In genomic region chr12:46815697-46816096, GRCm38 (mm10) we compare ENCODE assay signal across 18 mouse cellular contexts. TPM values are rescaled to one million over a fixed set of nuclear protein-coding genes. Genes with fewer than 3 reads are reported as not detected.
DNase-seq lines count a peak whose midpoint lies in the region; ATAC-seq and TF ChIP-seq lines count a peak whose summit lies in the region.
"Had no signal": no experiment of that assay in that cellular context is flagged by ENCODE, and none has a peak within 500 bp of the region (broad histone marks: within the 10 kb centered on the region; RNA-seq: fewer than 3 reads in every experiment).

No protein-coding gene starts in this region.

- peak; percentile 11 to 36 for DNase-seq in cerebellum, postnatal 10 days
- DNase-seq in cerebellum, adult 18-20 months, result no peak
- DNase-seq in hindbrain, postnatal 0 days (ENCODE audit: low spot score), result peak; percentile 34
- DNase-seq in testis, postnatal 14 days (ENCODE audit: low spot score), result no peak
- no peak for DNase-seq in spleen, postnatal 10 days (ENCODE audit: low spot score in 2 of 2)
- no peak for DNase-seq in retina, embryonic 14.5 days (ENCODE audit: low spot score)
- DNase-seq: adrenal gland, adult 2 months; cerebellum, adult 9-11 months; gastrocnemius, postnatal 10 days; kidney, adult 9 months; lung, adult 2 months; thymus, postnatal 14 days had no signal

- H3K4me2 ChIP-seq in forebrain, embryonic 15.5 days (replicated peaks), result peak overlapping the region; percentile 58
- H3K4me2 ChIP-seq in hindbrain, postnatal 0 days (ENCODE audit: low read depth, low read length), result peak overlapping the region; percentile 77
- peak overlapping the region; percentile 64 for H3K4me2 ChIP-seq in neural tube, embryonic 13.5 days
- H3K4me2 ChIP-seq: limb, embryonic 15.5 days had no signal

- TF ChIP-seq CTCF in hindbrain, postnatal 0 days (IDR thresholded peaks at IDR 0.05; ENCODE audit: low read depth), result no peak

- H3K36me3 ChIP-seq in forebrain, embryonic 15.5 days, result no peaks in the 10 kb centered on the region
- no peaks in the 10 kb centered on the region for H3K36me3 ChIP-seq in hindbrain, postnatal 0 days (ENCODE audit: insufficient read depth, low read length)
- no peaks in the 10 kb centered on the region for H3K36me3 ChIP-seq in neural tube, embryonic 13.5 days
- H3K36me3 ChIP-seq: heart, embryonic 10.5 days; limb, embryonic 15.5 days had no signal

- WGBS in forebrain, embryonic 15.5 days, result 46% methylated on average over 5 of the region's 5 CpGs
- WGBS in hindbrain, postnatal 0 days, result 29% methylated on average over 5 of the region's 5 CpGs
- WGBS in neural tube, embryonic 13.5 days, result 37% methylated on average over 5 of the region's 5 CpGs

- H3K4me1 ChIP-seq in forebrain, embryonic 15.5 days, result peaks cover 12% of the 10 kb centered on the region
- no peaks in the 10 kb centered on the region for H3K4me1 ChIP-seq in hindbrain, postnatal 0 days (ENCODE audit: insufficient read depth, low read length)
- H3K4me1 ChIP-seq in neural tube, embryonic 13.5 days (replicated peaks), result no peaks in the 10 kb centered on the region; the same call in 1 of the 2 replicates
- H3K4me1 ChIP-seq: heart, embryonic 10.5 days had no signal

- H3K27ac ChIP-seq in forebrain, embryonic 15.5 days (replicated peaks), result peak overlapping the region; percentile 31
- peak overlapping the region; percentile 100 for H3K27ac ChIP-seq in hindbrain, postnatal 0 days
- H3K27ac ChIP-seq in neural tube, embryonic 13.5 days (replicated peaks), result peak overlapping the region; percentile 100
- H3K27ac ChIP-seq: heart, embryonic 10.5 days; limb, embryonic 15.5 days had no signal

- peak overlapping the region; percentile 94 for H3K4me3 ChIP-seq in forebrain, embryonic 15.5 days
- H3K4me3 ChIP-seq in hindbrain, postnatal 0 days (ENCODE audit: low read length), result peak overlapping the region; percentile 90
- H3K4me3 ChIP-seq in neural tube, embryonic 13.5 days, result peak overlapping the region; percentile 81
- H3K4me3 ChIP-seq: heart, embryonic 10.5 days; limb, embryonic 15.5 days; megakaryocyte, embryonic 14.5 days had no signal

- no peak overlapping the region; the same call in 1 of the 2 replicates for H3K9ac ChIP-seq in forebrain, embryonic 15.5 days (replicated peaks)
- peak overlapping the region; percentile 97 for H3K9ac ChIP-seq in hindbrain, postnatal 0 days (replicated peaks; ENCODE audit: low read length)
- H3K9ac ChIP-seq in neural tube, embryonic 13.5 days, result peak overlapping the region; percentile 98
- H3K9ac ChIP-seq: limb, embryonic 15.5 days had no signal

- no peaks in the 10 kb centered on the region for H3K9me3 ChIP-seq in forebrain, embryonic 15.5 days
- H3K9me3 ChIP-seq in hindbrain, postnatal 0 days (ENCODE audit: low read length), result no peaks in the 10 kb centered on the region
- H3K9me3 ChIP-seq in neural tube, embryonic 13.5 days, result no peaks in the 10 kb centered on the region
- H3K9me3 ChIP-seq: heart, embryonic 10.5 days; limb, embryonic 15.5 days; megakaryocyte, embryonic 14.5 days had no signal

- no peaks in the 10 kb centered on the region for H3K27me3 ChIP-seq in forebrain, embryonic 15.5 days
- no peaks in the 10 kb centered on the region for H3K27me3 ChIP-seq in hindbrain, postnatal 0 days (ENCODE audit: insufficient read depth, low read length)
- no peaks in the 10 kb centered on the region for H3K27me3 ChIP-seq in neural tube, embryonic 13.5 days

- no peak for ATAC-seq in forebrain, embryonic 15.5 days (replicated peaks)
- no peak for ATAC-seq in hindbrain, postnatal 0 days
- ATAC-seq in neural tube, embryonic 13.5 days (ENCODE audit: low read depth), result no peak

RNA-seq across cellular contexts. Expression of gene Nova1, which starts 3.0 kb away (rescaled TPM):
- polyA plus RNA-seq in forebrain, embryonic 15.5 days (2015; fragmentation: Nextera tagmentation; extraction: Ambion mirVana), result 18.9 and 26.6 TPM in 2 replicates
- total RNA-seq in hindbrain, postnatal 0 days (2014; rRNA removed), result 86.3 and 88.2 TPM in 2 replicates
- 53.8 and 54.8 TPM in 2 replicates for polyA plus RNA-seq in hindbrain, postnatal 0 days (2015; fragmentation: Nextera tagmentation; extraction: Ambion mirVana)
- 94.2 and 98.2 TPM in 2 replicates for polyA plus RNA-seq in neural tube, embryonic 13.5 days (2015; fragmentation: Nextera tagmentation; extraction: Ambion mirVana)
- total RNA-seq: neutrophil, adult 5-6 weeks had no signal

Comparison
In these comparisons a context has a peak if more than half of its experiments do, and no peak if none do; other contexts are left out.
1. DNase-seq: peak in cerebellum, postnatal 10 days (2 of 2) and hindbrain, postnatal 0 days (single experiment); none in cerebellum, adult 18-20 months (0 of 2), testis, postnatal 14 days (single experiment), spleen, postnatal 10 days (0 of 2) and retina, embryonic 14.5 days (single experiment).
2. H3K27ac ChIP-seq: peak in every context shown above with its lines; median percentile 100 in hindbrain, postnatal 0 days; 100 in neural tube, embryonic 13.5 days; 31 in forebrain, embryonic 15.5 days.
3. Peak in every context shown above with its lines, with median percentiles within 50 percentile points of each other: H3K4me2 ChIP-seq and H3K4me3 ChIP-seq.